Mouse (Mus musculus) stomach, embryonic 16.5 days (tissue): ENCODE results near the gene B3galt4. TPM values are rescaled to one million over a fixed set of nuclear protein-coding genes. Genes with fewer than 3 reads are reported as not detected.
"Not testable (repeated sequence)": the region's sequence is repeated elsewhere in the genome, so short reads cannot be mapped to it uniquely, and the experiment has no call there.

ENCODE experiments used
- ATAC-seq: fragments of 200-750 bp; cut with Nextera tagmentation; 2 replicates; pipeline ENCODE4 v1.8.0; 2017; ENCODE audit warnings: moderate number of reproducible peaks, moderate TSS enrichment; ENCODE audit not compliant: insufficient read depth, low FRiP score
- H3K27ac ChIP-seq: fragments of 300-500 bp; sonication (generic); 2 replicates; pipeline ENCODE4 v1.5.1; 2014; ENCODE audit warnings: low read length
- H3K27me3 ChIP-seq: fragments of 300-500 bp; sonication (generic); 2 replicates; pipeline ENCODE4 v1.6.1; 2014; ENCODE audit warnings: low read length, control low read depth, mixed read lengths; ENCODE audit not compliant: control insufficient read depth, insufficient read depth
- H3K36me3 ChIP-seq: fragments of 300-500 bp; sonication (generic); 2 replicates; pipeline ENCODE4 v1.6.1; 2014; ENCODE audit warnings: low read length; ENCODE audit not compliant: control insufficient read depth, insufficient read depth
- H3K4me1 ChIP-seq: fragments of 300-500 bp; sonication (generic); 2 replicates; pipeline ENCODE4 v1.6.1; 2014; ENCODE audit warnings: low read length, control low read depth, mixed read lengths; ENCODE audit not compliant: control insufficient read depth, insufficient read depth
- H3K4me2 ChIP-seq: fragments of 300-500 bp; sonication (generic); 2 replicates; pipeline ENCODE4 v1.6.1; 2014; ENCODE audit warnings: low read depth, low read length, mixed read lengths
- H3K4me3 ChIP-seq: fragments of 300-500 bp; sonication (generic); replicated peaks from 2 replicates; pipeline ENCODE4 v1.5.1; 2014; ENCODE audit warnings: mild to moderate bottlenecking, low read length
- H3K9ac ChIP-seq: fragments of 300-500 bp; sonication (generic); 2 replicates; pipeline ENCODE4 v1.6.1; 2014; ENCODE audit warnings: low read length
- H3K9me3 ChIP-seq: fragments of 300-500 bp; sonication (generic); replicated peaks from 2 replicates; pipeline ENCODE4 v1.6.1; 2016; ENCODE audit warnings: low read length, control low read depth; ENCODE audit not compliant: control insufficient read depth
- WGBS: fragments of 180-500 bp; shearing (Covaris S2); extraction: QIAGEN DNeasy Blood & Tissue Kit; methylation state at CpG from one replicate; pipeline ENCODE4 v1.1.7; 2014; 5-methylcytosine and 5-hydroxymethylcytosine counted together
- polyA plus RNA-seq: library from polyadenylated mRNA; unstranded; fragments of >200 nt; fragmentation: Nextera tagmentation; extraction: Ambion mirVana; gene quantifications from 2 replicates; pipeline ENCODE4 v1.2.1, GENCODE M21; 2015

Gene B3galt4
- 8.6 and 9.0 TPM in 2 replicates for polyA plus RNA-seq

DNA sequence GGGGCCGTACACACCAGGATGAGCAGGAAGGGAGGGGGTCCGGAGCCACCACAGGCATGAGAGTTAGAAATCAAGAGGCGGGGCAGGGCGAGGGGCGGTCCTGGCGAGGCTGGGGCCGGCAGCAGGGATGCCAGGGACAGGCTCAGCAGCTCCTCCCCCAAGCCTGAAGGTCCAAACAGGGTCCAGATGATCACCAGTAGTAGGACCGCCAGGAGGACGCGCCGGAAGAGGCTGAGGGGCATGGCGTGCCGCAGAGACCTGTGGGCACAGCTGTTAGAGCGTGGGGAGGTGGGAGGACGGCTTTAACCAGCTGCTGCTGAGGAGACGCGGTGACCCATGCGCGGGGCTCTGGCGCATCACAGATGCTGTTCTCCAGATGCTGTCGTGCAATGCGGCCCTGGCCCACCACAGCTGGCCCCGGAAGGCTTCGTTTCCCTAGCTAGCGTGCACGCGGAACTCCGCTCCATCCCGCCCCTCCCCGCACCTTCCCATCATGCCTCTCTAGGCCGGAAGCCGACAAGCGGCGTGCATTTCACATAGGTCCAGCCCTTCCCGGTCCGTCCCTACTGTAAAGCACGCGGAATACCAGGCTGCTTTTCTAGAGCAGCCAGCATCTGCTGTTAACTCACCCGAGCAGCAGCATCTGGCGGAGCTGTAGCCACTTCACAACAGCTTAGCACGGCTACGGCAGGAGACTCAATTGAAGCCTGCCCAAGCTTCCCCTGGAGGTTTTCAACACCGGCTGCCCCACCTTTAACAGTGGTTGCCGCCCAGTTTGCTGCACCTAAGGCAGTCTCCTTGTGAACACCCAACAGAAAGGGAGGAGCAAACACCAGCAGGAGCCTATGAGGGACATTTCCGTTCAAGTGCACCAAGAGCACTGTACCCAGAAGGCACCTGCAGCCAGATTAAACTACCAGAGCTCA is at the start of gene B3galt4:
Gene B3galt4, minus strand, starts transcription at position 468 of the 926 bp plus-strand sequence.
- Histone ChIP-seq H3K4me3 (peak within 1 kb of the TSS; percentile 57), H3K36me3 (no peaks in the 10 kb centered on the region; the same call in 1 of the 2 replicates), H3K9ac (peak within 1 kb of the TSS; percentile 77), H3K27me3 (no peaks in the 10 kb centered on the region), H3K4me1 (peaks cover 41% of the 10 kb centered on the region), H3K4me2 (peak within 1 kb of the TSS; percentile 87), H3K9me3 (no peaks in the 10 kb centered on the region), H3K27ac (peak within 1 kb of the TSS; percentile 94)
- ATAC-seq = peak; percentile 76
- WGBS = 1% methylated on average over 45 of the region's 45 CpGs

DNA sequence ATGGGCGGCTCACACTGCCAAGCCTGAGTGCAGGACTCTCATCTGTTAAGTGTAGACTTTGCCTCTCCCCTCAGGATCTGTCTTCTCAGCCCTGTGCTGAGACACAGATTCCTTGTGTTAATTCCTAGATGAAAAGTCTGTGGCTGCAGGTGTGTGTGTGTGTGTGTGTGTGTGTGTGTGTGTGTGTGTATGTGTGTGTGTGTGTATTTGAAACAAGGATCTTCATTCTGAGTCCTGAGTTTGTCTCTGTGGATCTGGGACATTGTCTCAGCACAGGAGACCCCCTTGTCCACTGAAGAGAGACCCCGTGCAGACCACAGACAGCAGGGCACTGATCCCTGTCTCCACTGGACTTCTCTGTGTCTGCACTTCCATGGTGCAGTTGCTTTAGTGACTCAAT is 49.5 kb upstream of the B3galt4 start:
- H3K9ac ChIP-seq, H3K27me3 ChIP-seq, H3K4me3 ChIP-seq, ATAC-seq, H3K36me3 ChIP-seq, H3K4me2 ChIP-seq, H3K4me1 ChIP-seq, H3K27ac ChIP-seq, H3K9me3 ChIP-seq: not testable (repeated sequence)
- 44% methylated on average over 2 of the region's 2 CpGs for WGBS

DNA sequence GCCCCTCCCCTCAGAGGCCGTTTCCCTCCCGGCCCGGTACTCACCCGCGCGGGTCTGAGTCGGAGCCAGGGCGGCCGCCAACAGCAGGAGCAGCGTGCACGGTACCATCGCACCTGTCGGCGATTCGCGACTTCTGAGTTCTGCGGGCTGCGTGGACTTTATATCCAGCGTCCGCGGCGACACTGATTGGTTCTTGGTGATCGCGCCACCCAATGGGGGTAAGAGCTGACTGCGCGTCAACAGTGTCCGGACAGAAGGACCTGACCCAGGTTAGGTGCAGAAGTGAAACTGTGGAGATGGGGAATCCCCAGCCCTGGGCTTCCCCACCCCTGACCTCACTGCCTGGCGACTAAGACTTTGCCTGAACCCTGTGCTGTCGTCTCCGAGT is 48.9 kb upstream of the B3galt4 start, which contains the start of gene H2-K1:
Gene H2-K1, minus strand, starts transcription at position 198 of the 388 bp plus-strand sequence.
- H3K27ac ChIP-seq = no peak within 1 kb of the TSS
- H3K9ac ChIP-seq = peak within 1 kb of the TSS; percentile 75
- no peaks in the 10 kb centered on the region for H3K36me3 ChIP-seq
- H3K4me2 ChIP-seq = peak within 1 kb of the TSS; percentile 100
- peak within 1 kb of the TSS; percentile 69 for H3K4me3 ChIP-seq
- H3K27me3 ChIP-seq = peaks cover 9% of the 10 kb centered on the region
- WGBS = under 1% methylated on average over 30 of the region's 30 CpGs
- 0 out of 2 replicates have a peak, but pooled peaks cover 2% of the 10 kb centered on the region for H3K4me1 ChIP-seq
- no peaks in the 10 kb centered on the region for H3K9me3 ChIP-seq
- peak; percentile 94 for ATAC-seq

DNA sequence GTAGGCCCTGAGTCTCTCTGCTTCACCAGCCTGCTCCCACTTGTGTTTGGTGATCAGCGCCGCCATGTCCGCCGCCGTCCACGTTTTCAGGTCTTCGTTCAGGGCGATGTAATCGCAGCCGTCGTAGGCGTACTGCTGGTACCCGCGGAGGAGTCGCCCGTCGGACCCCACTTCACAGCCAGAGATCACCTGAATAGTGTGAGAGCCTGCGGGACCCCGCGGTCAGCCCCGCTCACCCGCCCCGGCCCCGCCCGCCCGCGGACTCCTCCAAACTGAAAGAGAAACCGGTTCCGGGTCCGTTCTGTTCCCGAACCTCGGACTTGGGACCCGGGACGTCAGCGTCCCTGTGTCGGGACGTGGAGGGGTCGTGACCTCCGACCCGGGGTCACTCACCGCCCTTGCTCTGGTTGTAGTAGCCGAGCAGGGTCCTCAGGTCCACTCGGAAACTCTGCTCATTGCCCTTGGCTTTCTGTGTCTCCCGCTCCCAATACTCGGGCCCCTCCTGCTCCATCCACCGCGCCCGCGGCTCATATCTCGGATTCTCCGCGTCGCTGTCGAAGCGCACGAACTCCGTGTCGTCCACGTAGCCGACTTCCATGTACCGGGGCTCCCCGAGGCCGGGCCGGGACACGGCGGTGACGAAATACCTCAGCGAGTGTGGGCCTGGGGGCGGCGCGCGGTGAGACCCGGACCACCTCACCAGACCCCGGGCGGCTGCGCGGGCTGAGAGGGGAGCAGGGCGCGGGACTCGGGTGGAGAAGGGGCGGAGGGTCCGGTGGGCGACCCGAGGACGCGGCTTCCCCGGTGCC is 48.3 kb upstream of the B3galt4 start:
- peak; percentile 57 for ATAC-seq
- Histone ChIP-seq H3K27me3 (peaks cover 9% of the 10 kb centered on the region), H3K9me3 (no peaks in the 10 kb centered on the region), H3K4me1 (0 out of 2 replicates have a peak, but pooled peaks cover 2% of the 10 kb centered on the region), H3K36me3 (no peaks in the 10 kb centered on the region), H3K27ac (no peak overlapping the region), H3K9ac (peak overlapping the region; percentile 75), H3K4me2 (peak overlapping the region; percentile 100), H3K4me3 (peak overlapping the region; percentile 69)
- WGBS = 1% methylated on average over 87 of the region's 87 CpGs

DNA sequence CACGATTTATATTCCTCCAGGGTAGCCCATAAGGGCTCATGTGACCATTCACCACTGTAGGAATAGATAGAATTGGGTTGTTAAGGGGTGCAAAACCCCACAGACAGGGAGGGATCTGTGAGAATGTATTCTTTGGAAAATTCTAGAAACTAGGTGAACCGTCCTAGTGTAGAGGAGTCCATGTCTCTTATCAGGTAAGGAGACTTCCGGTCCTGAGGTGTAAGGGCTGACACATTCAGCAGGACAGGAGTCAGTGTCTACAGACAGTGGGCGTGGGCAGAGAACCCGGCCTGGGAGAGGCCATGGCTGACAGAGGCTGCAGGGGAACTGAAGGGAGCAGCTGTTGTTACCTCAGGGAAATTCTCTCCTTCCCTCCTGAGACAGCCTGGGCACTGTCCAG is 47.4 kb upstream of the B3galt4 start:
- H3K27me3 ChIP-seq, H3K9ac ChIP-seq, H3K4me1 ChIP-seq, H3K27ac ChIP-seq, H3K9me3 ChIP-seq, H3K4me2 ChIP-seq, ATAC-seq, H3K36me3 ChIP-seq, H3K4me3 ChIP-seq: not testable (repeated sequence)
- WGBS = 53% methylated on average over 5 of the region's 5 CpGs

DNA sequence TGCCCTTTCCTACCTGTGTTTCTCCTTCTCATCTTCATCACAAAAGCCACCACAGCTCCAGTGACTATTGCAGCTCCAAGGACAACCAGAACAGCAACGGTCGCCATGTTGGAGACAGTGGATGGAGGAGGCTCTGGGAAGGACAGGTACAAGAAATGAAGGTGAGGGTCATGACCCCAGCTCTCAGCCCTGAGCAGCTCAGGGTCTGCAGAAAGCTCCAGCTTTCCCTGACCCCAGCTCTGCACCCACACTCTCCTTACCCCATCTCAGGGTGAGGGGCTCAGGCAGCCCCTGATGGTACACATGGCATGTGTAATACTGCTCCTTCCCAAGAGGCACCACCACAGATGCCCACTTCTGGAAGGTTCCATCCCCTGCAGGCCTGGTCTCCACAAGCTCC is 45.7 kb upstream of the B3galt4 start:
- WGBS = 93% methylated on average over 2 of the region's 2 CpGs
- H3K4me3 ChIP-seq, H3K4me1 ChIP-seq, H3K27me3 ChIP-seq, H3K9me3 ChIP-seq, H3K9ac ChIP-seq, ATAC-seq, H3K36me3 ChIP-seq, H3K4me2 ChIP-seq, H3K27ac ChIP-seq: not testable (repeated sequence)

DNA sequence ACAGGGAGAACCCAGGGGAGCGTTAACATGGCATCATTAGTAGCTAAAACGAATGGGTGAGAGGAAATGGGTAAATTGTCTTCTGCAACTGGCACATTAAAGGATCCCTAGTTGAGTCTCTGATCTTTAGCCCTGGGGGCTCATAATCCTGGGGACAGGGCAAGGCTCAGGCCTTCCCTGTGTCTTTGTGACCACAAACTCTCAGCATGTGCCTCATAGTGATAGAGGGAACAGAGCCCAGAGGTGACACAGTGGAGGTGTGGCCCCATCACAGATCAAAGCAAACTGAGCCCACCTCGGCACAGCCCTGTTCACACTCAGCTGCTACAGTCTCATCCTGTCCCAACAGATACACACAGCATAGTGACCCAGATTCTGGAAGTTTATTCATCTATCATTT is 44.4 kb upstream of the B3galt4 start:
- no peak overlapping the region for H3K4me3 ChIP-seq
- no peak overlapping the region for H3K27ac ChIP-seq
- H3K9ac ChIP-seq = no peak overlapping the region
- 55% methylated on average over 3 of the region's 3 CpGs for WGBS
- no peak for ATAC-seq
- no peaks in the 10 kb centered on the region for H3K36me3 ChIP-seq
- no peaks in the 10 kb centered on the region for H3K9me3 ChIP-seq
- H3K4me1 ChIP-seq = 0 out of 2 replicates have a peak, but pooled peaks cover 2% of the 10 kb centered on the region
- no peak overlapping the region for H3K4me2 ChIP-seq
- H3K27me3 ChIP-seq = peaks cover 9% of the 10 kb centered on the region

DNA sequence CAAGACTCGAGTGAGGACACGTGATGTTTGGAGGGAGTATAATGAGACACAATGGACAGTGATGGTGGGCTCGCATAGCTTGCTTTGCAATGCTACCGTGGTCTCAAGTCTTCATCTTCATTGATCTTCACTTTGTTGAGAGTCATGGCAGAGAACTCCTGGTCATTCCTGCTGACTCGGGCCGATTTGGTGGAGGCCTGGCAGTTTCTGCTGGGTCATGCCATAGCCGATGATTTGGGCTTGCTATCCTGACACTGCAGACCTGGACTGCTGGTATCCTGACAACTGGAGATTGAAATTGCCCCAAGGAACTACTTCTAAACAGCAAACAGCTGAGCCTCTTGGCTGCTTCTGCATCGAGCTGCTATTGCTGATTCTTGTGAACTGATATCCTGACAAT is 43.7 kb upstream of the B3galt4 start:
- no peak for ATAC-seq
- Histone ChIP-seq H3K9me3 (no peaks in the 10 kb centered on the region), H3K27me3 (peaks cover 7% of the 10 kb centered on the region), H3K27ac (no peak overlapping the region), H3K4me3 (no peak overlapping the region), H3K4me2 (no peak overlapping the region), H3K9ac (no peak overlapping the region), H3K4me1 (0 out of 2 replicates have a peak, but pooled peaks cover under 1% of the 10 kb centered on the region), H3K36me3 (no peaks in the 10 kb centered on the region)
- WGBS = 89% methylated on average over 8 of the region's 8 CpGs
